Mouse (Mus musculus) CH12.LX (cell line): ENCODE measurements at regions not wholly inside any gene's neighbourhood (a gene's known extent, or its start where the extent isn't known, plus 50 kb on each side); places are given as distances from the start of the nearest gene placed in this dataset.

Source experiments
- CTCF ChIP-seq, 2 experiments: IDR thresholded peaks in 1 of 2; conservative IDR thresholded peaks in 1 of 2; 2 replicates each; pipeline ENCODE4 v1.5.1; 2011 to 2012; ENCODE audit warnings: low read depth in 2 of 2, low read length in 2 of 2, improper control_type of control experiment in 1 of 2, inconsistent platforms in 1 of 2, mild to moderate bottlenecking in 1 of 2, moderate library complexity in 1 of 2
- POLR2A ChIP-seq: IDR thresholded peaks from 2 replicates; pipeline ENCODE4 v1.6.1; 2011; ENCODE audit warnings: low read depth, mild to moderate bottlenecking, improper control_type of control experiment, low read length

GRCm38 (mm10) chr12:16049545-16049944, 232.8 kb upstream of the Trib2 start:
- TF ChIP-seq CTCF (conservative IDR thresholded peaks at IDR 0.05 in 1 of 2, IDR thresholded peaks at IDR 0.05 in 1 of 2; ENCODE audit: low read depth in 2 of 2, low read length in 2 of 2), result no peak
- TF ChIP-seq POLR2A, result no peak
